Mouse (Mus musculus) kidney, adult 2 months (tissue): ENCODE results near the gene Rnf166.

Experiments used
- CTCF ChIP-seq: fragments of 200-500 bp; conservative IDR thresholded peaks from 2 replicates; pipeline ENCODE4 v1.5.1; 2011; ENCODE audit warnings: low read depth, mild to moderate bottlenecking, control low read depth, low read length, moderate library complexity, mixed read lengths; ENCODE audit not compliant: insufficient read depth, insufficient read length
- POLR2A ChIP-seq: fragments of 200-500 bp; IDR thresholded peaks from one replicate; pipeline ENCODE4 v1.6.1; 2011; ENCODE audit warnings: low read depth, low read length, control low read depth

DNA sequence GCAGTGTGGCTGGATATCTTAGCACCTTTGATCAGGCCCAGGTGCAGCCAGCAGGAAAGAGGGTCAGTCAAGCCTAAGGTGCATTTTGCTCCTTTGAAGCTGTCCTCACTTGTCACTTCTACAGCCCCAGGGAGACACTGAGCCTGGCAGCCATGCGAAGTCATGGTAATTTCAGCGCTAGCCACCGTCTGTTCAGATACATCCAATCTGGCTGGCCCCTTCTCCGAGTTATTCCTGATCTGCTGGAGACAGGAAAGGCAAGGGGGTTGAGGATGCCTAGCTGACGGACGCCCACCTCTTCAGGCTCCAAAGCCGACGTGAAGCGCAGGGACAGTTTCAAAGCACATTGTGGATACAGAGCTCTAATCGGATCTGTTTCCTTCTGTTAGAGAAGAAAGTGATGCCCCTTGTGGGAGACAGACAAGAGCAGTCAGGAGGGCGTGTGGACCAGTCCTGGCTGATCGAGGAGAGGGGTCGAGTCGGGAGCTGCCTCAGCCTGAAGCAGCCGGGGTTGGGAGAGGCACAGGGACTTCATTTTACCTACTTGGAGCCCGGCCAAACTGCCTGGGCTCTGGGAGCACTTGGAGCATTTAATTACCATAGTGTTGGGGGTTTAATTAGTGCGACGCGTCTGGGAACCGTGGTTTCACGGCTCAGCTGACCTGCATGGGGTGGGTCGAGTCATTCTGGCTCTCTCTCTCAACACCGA, 47.9 kb upstream of the Rnf166 start:
- no peak for TF ChIP-seq CTCF
- no peak for TF ChIP-seq POLR2A
